Mouse (Mus musculus) kidney, embryonic 15.5 days (tissue): Measurements from ENCODE around the gene Cald1. TPM values are rescaled to one million over a fixed set of nuclear protein-coding genes. Genes with fewer than 3 reads are reported as not detected.

Experiments
- ATAC-seq: fragments of 200-750 bp; cut with Nextera tagmentation; replicated peaks from 2 replicates; pipeline ENCODE4 v1.8.0; 2017; ENCODE audit warnings: moderate TSS enrichment; ENCODE audit not compliant: low FRiP score
- H3K27ac ChIP-seq: fragments of 300-500 bp; sonication (generic); 2 replicates; pipeline ENCODE4 v1.5.1; 2015; ENCODE audit warnings: mild to moderate bottlenecking, inconsistent platforms
- H3K27me3 ChIP-seq: fragments of 300-500 bp; sonication (generic); 2 replicates; pipeline ENCODE4 v1.6.1; 2015; ENCODE audit warnings: inconsistent platforms
- H3K36me3 ChIP-seq: fragments of 300-500 bp; sonication (generic); 2 replicates; pipeline ENCODE4 v1.6.1; 2015; ENCODE audit warnings: inconsistent platforms
- H3K4me1 ChIP-seq: fragments of 300-500 bp; sonication (generic); 2 replicates; pipeline ENCODE4 v1.6.1; 2015; ENCODE audit warnings: inconsistent platforms
- H3K4me2 ChIP-seq: fragments of 300-500 bp; sonication (generic); 2 replicates; pipeline ENCODE4 v1.6.1; 2015; ENCODE audit warnings: moderate library complexity, mild to moderate bottlenecking, inconsistent platforms
- H3K4me3 ChIP-seq: fragments of 300-500 bp; sonication (generic); replicated peaks from 2 replicates; pipeline ENCODE4 v1.5.1; 2015; ENCODE audit warnings: mild to moderate bottlenecking, inconsistent platforms
- H3K9ac ChIP-seq: fragments of 300-500 bp; sonication (generic); 2 replicates; pipeline ENCODE4 v1.6.1; 2015; ENCODE audit warnings: mild to moderate bottlenecking, inconsistent platforms
- H3K9me3 ChIP-seq: fragments of 300-500 bp; sonication (generic); replicated peaks from 2 replicates; pipeline ENCODE4 v1.6.1; 2016; ENCODE audit warnings: inconsistent platforms
- WGBS: fragments of 180-500 bp; shearing (Covaris S2); methylation state at CpG from one replicate; pipeline ENCODE4 v1.1.7; 2015; ENCODE audit warnings: mixed read lengths; 5-methylcytosine and 5-hydroxymethylcytosine counted together
- polyA plus RNA-seq: library from polyadenylated mRNA; unstranded; fragments of >200 nt; fragmentation: Nextera tagmentation; extraction: Ambion mirVana; gene quantifications from 2 replicates; pipeline ENCODE4 v1.2.1, GENCODE M21; 2015

Gene Cald1
- polyA plus RNA-seq, 1 experiment from 2014 or later = 266 TPM

- Histone ChIP-seq H3K9ac (no peak overlapping the region), H3K27me3 (no peaks in the 10 kb centered on the region), H3K4me1 (peaks cover 43% of the 10 kb centered on the region), H3K4me3 (no peak overlapping the region), H3K27ac (no peak overlapping the region), H3K4me2 (no peak overlapping the region), H3K9me3 (no peaks in the 10 kb centered on the region), H3K36me3 (no peaks in the 10 kb centered on the region)
- no peak for ATAC-seq
- 86% methylated on average over 1 of the region's 1 CpGs for WGBS
Measured at GRCm38 (mm10) chr6:34726104-34726503, 127.8 kb downstream of the Cald1 start.

DNA sequence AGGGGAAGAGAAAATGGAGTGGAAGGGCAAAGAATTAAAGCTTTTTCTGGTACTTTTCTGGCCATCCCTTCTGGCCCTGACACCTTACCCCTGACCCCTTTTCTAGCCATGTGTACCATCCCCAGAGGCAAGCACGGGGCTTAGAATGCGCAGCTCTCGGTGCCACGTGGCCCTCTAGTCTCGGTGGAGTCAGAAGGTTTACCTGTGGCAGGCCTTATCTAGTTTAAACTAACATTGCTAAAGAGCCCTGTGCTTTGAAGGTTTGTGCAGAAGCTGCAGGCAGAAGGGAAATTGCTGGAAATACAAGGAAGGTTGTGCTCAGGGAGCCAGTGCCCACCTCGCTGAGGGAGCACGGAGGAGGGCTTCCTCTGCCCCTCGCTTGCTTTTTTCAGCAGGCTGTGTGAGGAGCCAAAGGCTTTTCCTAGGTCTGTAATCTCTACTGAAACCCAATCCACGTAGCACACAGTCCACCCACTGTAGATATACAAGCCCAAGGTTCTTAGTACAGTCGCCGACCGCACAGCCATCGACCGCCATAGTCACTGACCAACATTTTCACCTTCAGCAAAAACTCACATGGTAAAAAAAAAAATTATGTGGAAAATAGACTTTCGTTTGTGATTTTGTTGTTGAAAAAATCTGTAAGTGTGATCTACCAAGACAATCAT is 129.2 kb downstream of the Cald1 start:
- Histone ChIP-seq H3K9me3 (no peaks in the 10 kb centered on the region), H3K27ac (no peak overlapping the region), H3K4me2 (no peak overlapping the region), H3K9ac (no peak overlapping the region), H3K36me3 (no peaks in the 10 kb centered on the region), H3K27me3 (no peaks in the 10 kb centered on the region), H3K4me1 (peaks cover 38% of the 10 kb centered on the region), H3K4me3 (no peak overlapping the region)
- 82% methylated on average over 15 of the region's 15 CpGs for WGBS
- no peak for ATAC-seq

DNA sequence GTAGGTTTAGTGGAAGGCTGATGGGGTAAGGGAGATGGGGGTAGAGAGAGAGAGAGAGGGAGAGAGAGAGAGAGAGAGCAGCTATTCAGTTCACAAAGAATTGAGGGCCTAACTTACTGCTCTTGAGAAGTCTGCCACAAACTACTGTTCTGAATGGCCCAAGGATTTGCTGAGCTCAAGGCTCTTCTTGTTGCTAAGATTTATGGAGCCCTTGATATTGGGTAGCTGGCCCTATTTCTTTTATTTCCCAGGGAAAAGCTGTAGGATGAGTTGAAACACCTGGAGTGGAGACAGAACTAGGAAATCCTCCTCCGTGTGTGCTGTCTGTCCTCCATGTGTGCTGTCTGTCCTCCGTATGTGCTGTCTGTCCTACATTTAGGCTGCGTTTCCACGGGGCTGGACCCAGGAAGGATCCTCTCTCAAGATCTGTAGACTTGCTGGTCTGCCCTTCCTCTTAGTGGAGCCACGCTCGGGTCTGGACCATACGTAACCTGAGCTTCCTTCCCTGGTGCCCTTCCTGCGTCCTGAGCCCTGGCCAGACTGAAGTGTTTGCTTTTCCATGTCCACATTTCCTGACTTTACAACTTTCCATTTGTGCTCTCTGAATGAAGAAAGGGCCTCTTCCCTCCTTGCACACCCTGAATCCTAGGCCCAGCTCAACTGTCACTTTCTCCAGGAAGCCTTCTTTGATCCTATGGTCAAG is 131.3 kb downstream of the Cald1 start:
- peak overlapping the region; percentile 37 for H3K27ac ChIP-seq
- WGBS = 20% methylated on average over 8 of the region's 8 CpGs
- peak; percentile 76 for ATAC-seq
- H3K27me3 ChIP-seq = no peaks in the 10 kb centered on the region
- peaks cover 38% of the 10 kb centered on the region for H3K4me1 ChIP-seq
- no peaks in the 10 kb centered on the region for H3K9me3 ChIP-seq
- H3K4me2 ChIP-seq = 0 out of 2 replicates have a peak overlapping the region, but pooled peaks have one; percentile 2
- H3K36me3 ChIP-seq = no peaks in the 10 kb centered on the region
- no peak overlapping the region for H3K9ac ChIP-seq
- H3K4me3 ChIP-seq = no peak overlapping the region

DNA sequence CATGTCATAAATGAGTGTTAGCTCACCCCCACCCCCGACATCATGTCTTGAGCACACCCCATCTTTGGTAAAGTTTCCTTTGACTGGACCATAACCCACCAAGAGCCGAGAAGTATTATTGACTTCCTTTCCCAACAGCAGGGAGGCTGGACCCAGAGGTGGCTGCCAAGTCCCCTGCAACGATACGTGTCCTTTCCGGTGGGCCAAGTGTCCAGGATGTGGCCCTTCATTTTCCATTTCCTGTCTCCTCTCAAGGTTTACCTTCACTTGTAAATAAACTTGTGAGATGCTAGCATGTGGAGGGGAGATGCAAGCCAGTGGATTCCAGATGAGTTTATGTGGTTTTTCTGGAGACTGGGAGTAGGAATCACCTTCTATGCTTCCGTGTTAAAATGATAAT is 132.7 kb downstream of the Cald1 start:
- 61% methylated on average over 6 of the region's 6 CpGs for WGBS
- no peak for ATAC-seq
- no peaks in the 10 kb centered on the region for H3K27me3 ChIP-seq
- H3K4me3 ChIP-seq = no peak overlapping the region
- no peaks in the 10 kb centered on the region for H3K9me3 ChIP-seq
- no peak overlapping the region for H3K9ac ChIP-seq
- H3K27ac ChIP-seq = peak overlapping the region; percentile 37; the same call in 1 of the 2 replicates
- peaks cover 38% of the 10 kb centered on the region for H3K4me1 ChIP-seq
- H3K4me2 ChIP-seq = no peak overlapping the region
- H3K36me3 ChIP-seq = no peaks in the 10 kb centered on the region

- Histone ChIP-seq H3K9ac (no peak overlapping the region), H3K27me3 (no peaks in the 10 kb centered on the region), H3K4me2 (no peak overlapping the region), H3K9me3 (no peaks in the 10 kb centered on the region), H3K27ac (peak overlapping the region; percentile 37; the same call in 1 of the 2 replicates), H3K4me3 (no peak overlapping the region), H3K4me1 (peaks cover 33% of the 10 kb centered on the region), H3K36me3 (no peaks in the 10 kb centered on the region)
- WGBS = 57% methylated on average over 9 of the region's 9 CpGs
- no peak for ATAC-seq
Measured at GRCm38 (mm10) chr6:34731529-34731928, 133.2 kb downstream of the Cald1 start.

- H3K36me3 ChIP-seq = no peaks in the 10 kb centered on the region
- WGBS = 82% methylated on average over 13 of the region's 13 CpGs
- peaks cover 14% of the 10 kb centered on the region for H3K4me1 ChIP-seq
- no peak overlapping the region for H3K9ac ChIP-seq
- H3K4me2 ChIP-seq = no peak overlapping the region
- no peaks in the 10 kb centered on the region for H3K9me3 ChIP-seq
- H3K4me3 ChIP-seq = no peak overlapping the region
- H3K27ac ChIP-seq = no peak overlapping the region
- no peaks in the 10 kb centered on the region for H3K27me3 ChIP-seq
- no peak for ATAC-seq
Measured at GRCm38 (mm10) chr6:34734940-34735695, 136.8 kb downstream of the Cald1 start.

DNA sequence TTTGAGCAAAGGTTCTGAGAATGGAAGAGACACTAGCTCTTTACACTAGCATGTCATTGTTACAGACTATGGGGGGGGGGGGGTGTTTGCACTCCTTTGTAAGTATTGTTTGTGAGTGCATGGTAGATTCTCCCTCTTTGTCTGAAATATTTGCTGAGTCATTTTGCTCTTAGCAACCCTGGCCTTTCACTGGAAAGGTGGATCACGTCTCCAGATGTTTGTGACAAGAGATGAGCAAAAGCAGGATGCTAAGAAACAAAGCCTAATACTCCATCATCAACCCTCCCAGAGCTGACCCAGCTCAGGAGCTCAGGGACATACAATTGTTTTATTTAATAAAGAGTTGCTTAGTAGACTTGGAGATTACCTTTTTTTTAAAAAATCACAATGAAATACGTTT is 138.6 kb downstream of the Cald1 start:
- no peak for ATAC-seq
- Histone ChIP-seq H3K27ac (no peak overlapping the region), H3K4me2 (no peak overlapping the region), H3K27me3 (no peaks in the 10 kb centered on the region), H3K36me3 (peaks cover 5% of the 10 kb centered on the region), H3K4me1 (no peaks in the 10 kb centered on the region), H3K4me3 (no peak overlapping the region), H3K9me3 (no peaks in the 10 kb centered on the region), H3K9ac (no peak overlapping the region)
- 70% methylated on average over 2 of the region's 2 CpGs for WGBS

DNA sequence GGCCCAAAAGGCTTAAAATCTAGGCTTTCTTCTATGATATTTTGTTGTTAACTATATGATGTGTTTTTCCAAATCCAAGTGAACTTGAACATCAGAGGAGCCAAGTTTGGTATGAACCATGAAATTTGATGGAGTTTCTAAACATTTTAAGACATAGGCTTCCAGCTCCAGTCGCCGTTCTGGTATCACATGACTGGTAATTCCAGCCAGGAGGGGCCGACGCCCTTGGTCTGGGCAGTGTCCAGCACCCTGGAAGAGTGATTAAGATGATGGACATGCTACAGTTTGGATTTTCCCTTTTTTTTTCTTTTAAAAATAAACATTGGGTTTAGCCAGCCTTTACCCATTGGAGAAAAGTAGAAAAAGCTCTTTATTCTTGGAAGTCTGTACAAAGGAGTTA is 145.6 kb downstream of the Cald1 start:
- H3K27ac ChIP-seq = no peak overlapping the region
- 0 out of 2 replicates have a peak, but pooled peaks cover 2% of the 10 kb centered on the region for H3K4me1 ChIP-seq
- H3K27me3 ChIP-seq = no peaks in the 10 kb centered on the region
- ATAC-seq = no peak
- H3K9me3 ChIP-seq = no peaks in the 10 kb centered on the region
- no peak overlapping the region for H3K4me3 ChIP-seq
- WGBS = 64% methylated on average over 4 of the region's 4 CpGs
- H3K9ac ChIP-seq = no peak overlapping the region
- no peak overlapping the region for H3K4me2 ChIP-seq
- peaks cover 50% of the 10 kb centered on the region for H3K36me3 ChIP-seq

GRCm38 (mm10) chr6:34747846-34748245 is 149.5 kb downstream of the Cald1 start:
- Histone ChIP-seq H3K27ac (no peak overlapping the region), H3K27me3 (no peaks in the 10 kb centered on the region), H3K36me3 (peaks cover 46% of the 10 kb centered on the region), H3K4me3 (no peak overlapping the region), H3K4me2 (no peak overlapping the region), H3K4me1 (0 out of 2 replicates have a peak, but pooled peaks cover 5% of the 10 kb centered on the region), H3K9me3 (no peaks in the 10 kb centered on the region), H3K9ac (no peak overlapping the region)
- 76% methylated on average over 6 of the region's 6 CpGs for WGBS
- ATAC-seq = no peak

GRCm38 (mm10) chr6:34748566-34748965 is 150.3 kb downstream of the Cald1 start:
- H3K36me3 ChIP-seq = peaks cover 48% of the 10 kb centered on the region
- 87% methylated on average over 11 of the region's 11 CpGs for WGBS

DNA sequence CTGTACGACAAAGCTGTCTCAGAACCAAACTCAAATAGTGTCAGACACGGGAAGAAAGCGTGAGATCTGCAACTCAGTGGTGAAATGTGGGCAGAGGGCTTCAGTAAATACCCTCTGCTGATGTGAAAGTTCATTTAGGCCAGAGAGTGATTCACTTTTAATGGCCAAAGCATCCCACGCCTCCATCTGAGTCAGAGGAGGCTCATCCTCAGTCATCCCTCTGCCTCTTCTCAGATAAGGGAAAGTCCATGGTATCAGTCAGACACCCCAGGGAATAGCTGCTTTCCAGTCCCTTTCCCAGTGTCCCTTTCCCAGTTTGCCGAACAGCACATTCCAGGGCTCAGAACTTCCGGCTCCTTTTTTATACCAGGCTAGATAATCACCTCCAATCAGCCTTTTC is 151.2 kb downstream of the Cald1 start:
- Histone ChIP-seq H3K4me1 (0 out of 2 replicates have a peak, but pooled peaks cover 5% of the 10 kb centered on the region), H3K9ac (no peak overlapping the region), H3K27me3 (no peaks in the 10 kb centered on the region), H3K4me2 (no peak overlapping the region), H3K36me3 (peaks cover 51% of the 10 kb centered on the region), H3K27ac (no peak overlapping the region), H3K4me3 (no peak overlapping the region), H3K9me3 (no peaks in the 10 kb centered on the region)
- whole genome bisulfite sequencing = 72% methylated on average over 6 of the region's 6 CpGs
- ATAC-seq = no peak

More at GRCm38 (mm10) chr6:34748566-34748965, 150.3 kb downstream of the Cald1 start:
- Histone ChIP-seq H3K27ac (no peak overlapping the region), H3K27me3 (no peaks in the 10 kb centered on the region), H3K9ac (no peak overlapping the region), H3K9me3 (no peaks in the 10 kb centered on the region), H3K4me1 (0 out of 2 replicates have a peak, but pooled peaks cover 5% of the 10 kb centered on the region), H3K4me3 (no peak overlapping the region), H3K4me2 (no peak overlapping the region)
- ATAC-seq = no peak
